Mouse (Mus musculus): ENCODE results near the gene Nek1.

DNA sequence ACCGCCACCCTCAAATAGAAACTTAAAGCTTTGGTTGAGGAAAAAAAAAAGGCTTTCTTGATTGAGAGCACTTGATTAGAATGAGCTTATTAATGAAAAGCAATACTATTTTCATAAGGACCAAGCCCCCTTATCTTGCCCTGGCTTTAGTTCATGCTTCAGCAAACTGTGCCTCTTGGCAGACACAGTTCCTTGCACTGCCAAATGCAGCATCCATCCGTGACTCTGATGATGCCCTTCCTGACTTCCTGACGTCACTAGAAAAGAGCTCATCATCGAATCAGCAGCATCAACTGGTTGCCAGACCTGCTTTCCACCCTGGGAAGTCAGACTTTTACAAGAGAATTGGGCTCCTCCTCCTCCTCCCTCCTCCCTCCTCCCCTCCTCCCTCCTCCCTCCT is 157.6 kb downstream of the Nek1 start:
- TF ChIP-seq MAX (IDR thresholded peaks at IDR 0.05): no peak
- TF ChIP-seq CTCF (IDR thresholded peaks at IDR 0.05; ENCODE audit: control insufficient read depth, insufficient read depth, insufficient read length): no peak
